Mouse (Mus musculus): ENCODE data around the gene Zfyve9. TPM values are rescaled to one million over a fixed set of nuclear protein-coding genes. Genes with fewer than 3 reads are reported as not detected.

The Zfyve9 gene
- polyA plus RNA-seq, 1 experiment from 2014 or later: 4.0 TPM

DNA sequence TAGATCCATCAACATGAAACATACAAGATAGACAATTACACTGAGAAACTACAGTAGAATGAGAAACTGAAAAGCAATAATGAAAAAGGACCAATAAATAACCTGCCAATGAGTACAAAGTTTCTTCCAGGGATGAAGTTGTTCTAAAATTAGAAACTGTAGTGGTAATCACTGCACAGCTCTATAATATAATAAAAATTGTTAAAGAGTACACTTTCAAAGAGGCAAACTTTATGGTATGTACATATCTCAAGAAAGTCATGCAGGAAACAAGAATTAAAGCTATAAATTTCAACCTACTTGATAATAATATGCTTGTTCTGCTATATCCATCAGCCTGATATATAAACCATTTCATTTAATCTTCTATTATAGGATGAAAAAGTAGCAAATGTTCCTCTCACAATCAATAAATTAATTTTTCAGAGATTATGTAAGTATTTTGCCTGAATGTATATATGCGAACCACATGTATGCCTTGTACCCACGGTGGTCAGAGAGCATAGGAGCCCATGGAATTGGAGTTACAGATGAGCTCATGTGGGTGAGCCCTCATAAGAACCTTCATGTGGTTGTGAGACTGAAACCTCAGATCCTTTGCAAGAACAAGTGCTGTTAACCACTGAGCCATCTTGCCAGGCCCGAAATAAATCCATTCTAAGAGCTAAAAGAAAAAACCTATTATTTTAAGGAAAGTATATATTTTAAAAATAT is 34.3 kb downstream of the Zfyve9 start:
- H3K9ac ChIP-seq (ENCODE audit: low read length): no peak overlapping the region
- no peaks in the 10 kb centered on the region for H3K36me3 ChIP-seq (ENCODE audit: control insufficient read depth, insufficient read depth, low read length)
- H3K4me3 ChIP-seq (ENCODE audit: low read length): no peak overlapping the region
- no peaks in the 10 kb centered on the region for H3K9me3 ChIP-seq (ENCODE audit: control insufficient read depth, low read length)
- no peak for ATAC-seq (ENCODE audit: low read depth)
- H3K4me1 ChIP-seq (replicated peaks; ENCODE audit: control insufficient read depth, insufficient read depth, low read length): no peaks in the 10 kb centered on the region
- no peak overlapping the region for H3K4me2 ChIP-seq (ENCODE audit: low read depth, low read length)
- H3K27ac ChIP-seq (ENCODE audit: low read length): no peak overlapping the region
- H3K27me3 ChIP-seq (ENCODE audit: control insufficient read depth, insufficient read depth, low read depth, low read length): no peaks in the 10 kb centered on the region
- 85% methylated on average over 3 of the region's 3 CpGs for WGBS

DNA sequence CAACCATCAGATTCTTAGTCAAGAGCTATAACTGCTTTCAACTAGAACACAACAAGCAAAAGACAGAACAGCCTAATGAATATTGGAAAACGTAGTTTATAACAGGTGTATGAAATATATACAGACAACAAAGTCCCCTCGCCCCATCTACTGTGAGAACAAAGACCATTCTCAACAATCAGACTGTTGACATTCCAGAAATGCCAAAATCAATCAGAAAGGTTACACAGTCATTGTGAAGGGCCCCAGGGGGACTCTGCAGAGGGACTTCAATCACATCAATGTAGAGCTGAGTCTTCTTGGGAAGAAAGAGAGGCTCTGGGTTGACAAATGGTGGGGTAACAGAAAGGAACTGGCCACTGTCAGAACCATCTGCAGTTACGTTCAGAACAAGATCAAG is 49.0 kb downstream of the Zfyve9 start:
- Histone ChIP-seq H3K4me3 (ENCODE audit: low read length) (no peak overlapping the region), H3K4me1 (replicated peaks; ENCODE audit: control insufficient read depth, insufficient read depth, low read length) (no peaks in the 10 kb centered on the region), H3K36me3 (ENCODE audit: control insufficient read depth, insufficient read depth, low read length) (no peaks in the 10 kb centered on the region), H3K9me3 (ENCODE audit: control insufficient read depth, low read length) (peaks cover 2% of the 10 kb centered on the region; the same call in 1 of the 2 replicates), H3K27me3 (ENCODE audit: control insufficient read depth, insufficient read depth, low read depth, low read length) (no peaks in the 10 kb centered on the region), H3K4me2 (ENCODE audit: low read depth, low read length) (no peak overlapping the region), H3K27ac (ENCODE audit: low read length) (no peak overlapping the region), H3K9ac (ENCODE audit: low read length) (no peak overlapping the region)
- 34% methylated on average over 3 of the region's 3 CpGs for WGBS
- ATAC-seq (ENCODE audit: low read depth): no peak

DNA sequence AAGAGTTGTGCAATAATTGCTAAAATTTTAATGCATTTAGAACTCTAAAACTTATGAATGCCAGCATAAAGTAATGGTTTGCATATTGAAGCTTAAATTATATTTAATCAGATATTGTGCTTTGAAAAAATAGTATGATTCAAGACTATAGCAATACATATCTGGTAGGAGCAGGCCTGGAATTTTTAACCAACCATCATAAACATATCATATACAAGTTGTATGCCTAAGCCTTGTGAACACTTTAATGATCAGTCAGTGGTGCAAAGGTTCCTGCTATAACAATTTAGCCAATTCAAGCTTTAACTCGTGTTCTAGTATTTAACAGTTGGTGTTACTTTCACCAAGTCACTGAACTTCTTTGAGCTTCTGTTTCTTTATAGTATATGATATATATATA is 50.1 kb downstream of the Zfyve9 start:
- 76% methylated on average over 1 of the region's 1 CpGs for WGBS
- no peak overlapping the region for H3K9ac ChIP-seq (ENCODE audit: low read length)

DNA sequence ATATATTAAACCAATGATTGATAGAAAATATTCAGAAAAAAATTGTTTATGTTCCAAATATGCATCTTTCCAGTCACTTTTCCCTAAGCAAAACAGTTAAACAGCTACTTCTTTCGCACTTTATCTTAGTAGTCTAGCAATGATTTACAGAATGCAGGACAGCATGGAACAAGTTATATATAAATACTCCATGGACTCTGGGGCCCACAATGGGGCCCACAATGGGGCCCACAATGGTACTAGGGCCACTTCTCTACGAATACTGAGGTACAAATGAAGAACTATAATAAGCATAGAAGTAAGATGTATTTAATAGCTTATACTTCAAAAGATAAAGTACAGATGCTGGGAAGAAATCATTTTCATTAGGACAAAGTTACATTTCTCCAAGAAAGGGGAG is 56.5 kb downstream of the Zfyve9 start:
- Histone ChIP-seq H3K4me2 (ENCODE audit: low read depth, low read length) (no peak overlapping the region), H3K9me3 (ENCODE audit: control insufficient read depth, low read length) (no peaks in the 10 kb centered on the region), H3K9ac (ENCODE audit: low read length) (no peak overlapping the region), H3K4me3 (ENCODE audit: low read length) (no peak overlapping the region), H3K4me1 (replicated peaks; ENCODE audit: control insufficient read depth, insufficient read depth, low read length) (no peaks in the 10 kb centered on the region), H3K36me3 (ENCODE audit: control insufficient read depth, insufficient read depth, low read length) (peaks cover 3% of the 10 kb centered on the region; the same call in 1 of the 2 replicates), H3K27me3 (ENCODE audit: control insufficient read depth, insufficient read depth, low read depth, low read length) (no peaks in the 10 kb centered on the region), H3K27ac (ENCODE audit: low read length) (no peak overlapping the region)
- ATAC-seq (ENCODE audit: low read depth): no peak
- 87% methylated on average over 2 of the region's 2 CpGs for WGBS

More for the DNA sequence above, 50.1 kb downstream of the Zfyve9 start:
- Histone ChIP-seq H3K27ac (ENCODE audit: low read length) (no peak overlapping the region), H3K4me2 (ENCODE audit: low read depth, low read length) (no peak overlapping the region), H3K36me3 (ENCODE audit: control insufficient read depth, insufficient read depth, low read length) (no peaks in the 10 kb centered on the region), H3K27me3 (ENCODE audit: control insufficient read depth, insufficient read depth, low read depth, low read length) (no peaks in the 10 kb centered on the region), H3K9me3 (ENCODE audit: control insufficient read depth, low read length) (peaks cover 2% of the 10 kb centered on the region; the same call in 1 of the 2 replicates), H3K4me3 (ENCODE audit: low read length) (no peak overlapping the region), H3K4me1 (replicated peaks; ENCODE audit: control insufficient read depth, insufficient read depth, low read length) (no peaks in the 10 kb centered on the region)
- no peak for ATAC-seq (ENCODE audit: low read depth)

DNA sequence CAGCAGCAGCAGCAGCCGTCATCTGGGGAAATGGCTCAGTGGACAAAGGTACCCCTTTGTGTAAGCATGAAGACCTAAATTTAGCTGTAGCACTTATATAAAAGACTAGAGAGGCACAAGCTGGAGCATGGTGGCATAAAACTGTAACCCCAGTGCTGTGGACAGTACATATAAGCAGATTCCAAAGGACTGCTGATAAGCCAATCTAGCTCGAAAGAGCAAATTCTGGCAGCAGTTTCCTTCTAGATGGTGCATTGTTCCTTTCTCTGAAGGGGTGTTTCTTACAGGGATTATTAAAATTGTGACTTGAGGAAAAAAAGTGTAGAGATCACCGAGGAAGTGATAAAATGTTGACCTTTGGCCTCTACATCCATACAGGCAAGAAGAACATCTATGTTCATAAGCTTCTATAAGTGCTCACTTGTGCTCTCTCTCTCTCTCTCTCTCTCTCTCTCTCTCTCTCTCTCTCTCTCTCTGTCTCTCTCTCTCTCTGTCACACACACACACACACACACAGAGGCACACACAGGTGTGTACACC is 59.3 kb downstream of the Zfyve9 start:
- WGBS: 74% methylated on average over 3 of the region's 3 CpGs
- ATAC-seq (ENCODE audit: low read depth): no peak
- H3K27ac ChIP-seq (ENCODE audit: low read length): no peak overlapping the region

DNA sequence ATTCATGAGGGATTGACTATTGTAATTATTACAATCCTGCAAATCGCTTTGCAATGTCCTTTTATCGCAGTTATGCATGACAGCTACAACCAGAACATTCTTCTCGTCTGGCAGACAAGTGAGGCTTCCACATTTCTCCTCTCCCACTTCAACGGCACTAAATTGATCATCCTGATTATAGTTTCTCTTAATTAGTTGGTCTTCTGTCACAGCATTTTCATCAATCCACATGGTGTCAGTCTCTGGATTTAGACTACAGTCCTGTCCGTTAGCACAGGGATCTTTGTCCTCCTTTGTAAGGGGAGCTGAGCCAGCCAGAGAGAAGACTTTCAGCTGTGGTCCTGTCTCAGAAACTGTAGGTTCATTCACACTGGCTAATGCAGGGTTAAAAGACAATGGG is 61.2 kb downstream of the Zfyve9 start, which contains the start of gene 3110021N24Rik:
Gene 3110021N24Rik (plus strand): TSS at position 301 of the 400 bp plus-strand sequence.
- WGBS: 85% methylated on average over 5 of the region's 5 CpGs
- Histone ChIP-seq H3K4me1 (replicated peaks; ENCODE audit: control insufficient read depth, insufficient read depth, low read length) (no peaks in the 10 kb centered on the region), H3K4me2 (ENCODE audit: low read depth, low read length) (no peak within 1 kb of the TSS), H3K4me3 (ENCODE audit: low read length) (no peak within 1 kb of the TSS), H3K27me3 (ENCODE audit: control insufficient read depth, insufficient read depth, low read depth, low read length) (no peaks in the 10 kb centered on the region), H3K27ac (ENCODE audit: low read length) (no peak within 1 kb of the TSS), H3K9ac (ENCODE audit: low read length) (no peak within 1 kb of the TSS), H3K9me3 (ENCODE audit: control insufficient read depth, low read length) (no peaks in the 10 kb centered on the region), H3K36me3 (ENCODE audit: control insufficient read depth, insufficient read depth, low read length) (peaks cover 5% of the 10 kb centered on the region; the same call in 1 of the 2 replicates)
- no peak for ATAC-seq (ENCODE audit: low read depth)

More for the DNA sequence above, 59.3 kb downstream of the Zfyve9 start:
- H3K9me3 ChIP-seq (ENCODE audit: control insufficient read depth, low read length): no peaks in the 10 kb centered on the region
- no peak overlapping the region for H3K9ac ChIP-seq (ENCODE audit: low read length)
- H3K4me3 ChIP-seq (ENCODE audit: low read length): no peak overlapping the region
- H3K36me3 ChIP-seq (ENCODE audit: control insufficient read depth, insufficient read depth, low read length): peaks cover 3% of the 10 kb centered on the region; the same call in 1 of the 2 replicates
- no peaks in the 10 kb centered on the region for H3K27me3 ChIP-seq (ENCODE audit: control insufficient read depth, insufficient read depth, low read depth, low read length)
- H3K4me2 ChIP-seq (ENCODE audit: low read depth, low read length): no peak overlapping the region
- H3K4me1 ChIP-seq (replicated peaks; ENCODE audit: control insufficient read depth, insufficient read depth, low read length): no peaks in the 10 kb centered on the region

DNA sequence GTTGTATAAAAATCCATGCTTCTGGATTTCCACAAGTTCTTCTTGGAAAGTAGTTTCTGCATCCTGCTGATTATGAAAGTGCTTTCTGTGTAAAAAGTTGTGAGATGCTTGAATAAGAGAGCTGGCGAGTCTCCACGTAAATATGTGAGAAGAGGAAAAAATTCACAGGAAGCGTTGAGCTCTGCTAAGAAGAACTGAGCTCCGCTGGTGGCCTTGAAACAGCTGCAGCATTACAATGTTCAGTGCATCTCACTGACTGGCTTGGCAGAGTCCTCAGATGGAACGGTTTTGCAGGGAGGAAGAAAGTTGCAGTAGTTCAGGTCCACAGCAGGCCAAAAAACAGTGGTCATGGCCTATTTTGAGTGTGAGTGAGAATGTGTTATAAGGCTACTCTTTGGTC is 72.4 kb downstream of the Zfyve9 start:
- Histone ChIP-seq H3K36me3 (ENCODE audit: control insufficient read depth, insufficient read depth, low read length) (0 out of 2 replicates have a peak, but pooled peaks cover 3% of the 10 kb centered on the region), H3K9ac (ENCODE audit: low read length) (no peak overlapping the region), H3K4me2 (ENCODE audit: low read depth, low read length) (no peak overlapping the region), H3K27me3 (ENCODE audit: control insufficient read depth, insufficient read depth, low read depth, low read length) (no peaks in the 10 kb centered on the region), H3K4me3 (ENCODE audit: low read length) (no peak overlapping the region), H3K27ac (ENCODE audit: low read length) (no peak overlapping the region), H3K4me1 (replicated peaks; ENCODE audit: control insufficient read depth, insufficient read depth, low read length) (no peaks in the 10 kb centered on the region), H3K9me3 (ENCODE audit: control insufficient read depth, low read length) (no peaks in the 10 kb centered on the region)
- ATAC-seq (ENCODE audit: low read depth): peak; percentile 62; the same call in 1 of the 2 replicates
- 47% methylated on average over 5 of the region's 5 CpGs for WGBS

DNA sequence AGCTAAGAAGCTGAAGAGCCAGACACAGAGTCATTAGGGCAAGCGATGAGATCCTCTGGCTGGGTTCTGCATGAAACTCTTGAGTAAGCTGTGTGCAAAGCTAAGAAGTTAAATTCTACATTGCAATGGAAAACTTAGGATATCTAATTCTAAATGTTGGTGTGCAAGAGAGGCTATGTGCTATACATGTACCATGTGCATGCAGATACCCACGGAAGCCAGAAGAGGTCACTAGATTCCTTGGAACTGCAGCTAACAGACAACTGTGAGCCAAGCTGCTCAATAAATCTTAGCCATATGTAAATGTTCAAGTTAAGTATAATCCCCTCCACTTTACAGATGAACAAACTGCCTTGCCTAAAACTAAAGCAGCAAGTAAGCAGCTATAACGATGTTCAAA is 83.7 kb downstream of the Zfyve9 start:
- peak; percentile 34; the same call in 1 of the 2 replicates for ATAC-seq (ENCODE audit: low read depth)
- Histone ChIP-seq H3K36me3 (ENCODE audit: control insufficient read depth, insufficient read depth, low read length) (no peaks in the 10 kb centered on the region), H3K27me3 (ENCODE audit: control insufficient read depth, insufficient read depth, low read depth, low read length) (no peaks in the 10 kb centered on the region), H3K9ac (ENCODE audit: low read length) (no peak overlapping the region), H3K4me1 (replicated peaks; ENCODE audit: control insufficient read depth, insufficient read depth, low read length) (no peaks in the 10 kb centered on the region), H3K4me2 (ENCODE audit: low read depth, low read length) (no peak overlapping the region), H3K4me3 (ENCODE audit: low read length) (no peak overlapping the region), H3K27ac (ENCODE audit: low read length) (no peak overlapping the region), H3K9me3 (ENCODE audit: control insufficient read depth, low read length) (no peaks in the 10 kb centered on the region)
- WGBS: 53% methylated on average over 3 of the region's 3 CpGs

DNA sequence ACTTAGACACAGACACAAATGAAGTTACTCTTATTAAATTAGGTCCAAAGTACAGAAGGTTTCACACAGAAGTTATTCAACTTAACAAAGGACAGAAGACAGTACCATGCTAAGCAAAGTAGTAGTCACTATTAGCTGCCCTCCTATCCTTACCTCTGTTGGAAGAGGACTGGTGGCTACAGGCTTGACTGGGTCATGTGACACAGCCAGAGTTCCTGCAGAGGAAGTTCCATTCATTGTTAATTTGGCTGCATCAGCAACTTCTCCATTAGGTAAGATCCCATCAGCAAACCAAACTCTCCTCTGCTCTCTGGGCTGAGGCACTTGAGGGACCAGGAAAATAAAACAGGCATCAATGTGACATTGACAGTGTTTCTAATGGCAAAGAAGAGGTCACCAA is 89.1 kb downstream of the Zfyve9 start:
- no peaks in the 10 kb centered on the region for H3K9me3 ChIP-seq (ENCODE audit: control insufficient read depth, low read length)
- no peak overlapping the region for H3K4me2 ChIP-seq (ENCODE audit: low read depth, low read length)
- H3K27me3 ChIP-seq (ENCODE audit: control insufficient read depth, insufficient read depth, low read depth, low read length): no peaks in the 10 kb centered on the region
- ATAC-seq (ENCODE audit: low read depth): no peak
- H3K4me1 ChIP-seq (replicated peaks; ENCODE audit: control insufficient read depth, insufficient read depth, low read length): no peaks in the 10 kb centered on the region
- peaks cover 9% of the 10 kb centered on the region for H3K36me3 ChIP-seq (ENCODE audit: control insufficient read depth, insufficient read depth, low read length)
- no peak overlapping the region for H3K9ac ChIP-seq (ENCODE audit: low read length)
- no peak overlapping the region for H3K4me3 ChIP-seq (ENCODE audit: low read length)
- no peak overlapping the region for H3K27ac ChIP-seq (ENCODE audit: low read length)

Data from lung, embryonic 16.5 days (tissue).